Comparison of ENCODE assay signal across 10 mouse cellular contexts in the genomic region with DNA sequence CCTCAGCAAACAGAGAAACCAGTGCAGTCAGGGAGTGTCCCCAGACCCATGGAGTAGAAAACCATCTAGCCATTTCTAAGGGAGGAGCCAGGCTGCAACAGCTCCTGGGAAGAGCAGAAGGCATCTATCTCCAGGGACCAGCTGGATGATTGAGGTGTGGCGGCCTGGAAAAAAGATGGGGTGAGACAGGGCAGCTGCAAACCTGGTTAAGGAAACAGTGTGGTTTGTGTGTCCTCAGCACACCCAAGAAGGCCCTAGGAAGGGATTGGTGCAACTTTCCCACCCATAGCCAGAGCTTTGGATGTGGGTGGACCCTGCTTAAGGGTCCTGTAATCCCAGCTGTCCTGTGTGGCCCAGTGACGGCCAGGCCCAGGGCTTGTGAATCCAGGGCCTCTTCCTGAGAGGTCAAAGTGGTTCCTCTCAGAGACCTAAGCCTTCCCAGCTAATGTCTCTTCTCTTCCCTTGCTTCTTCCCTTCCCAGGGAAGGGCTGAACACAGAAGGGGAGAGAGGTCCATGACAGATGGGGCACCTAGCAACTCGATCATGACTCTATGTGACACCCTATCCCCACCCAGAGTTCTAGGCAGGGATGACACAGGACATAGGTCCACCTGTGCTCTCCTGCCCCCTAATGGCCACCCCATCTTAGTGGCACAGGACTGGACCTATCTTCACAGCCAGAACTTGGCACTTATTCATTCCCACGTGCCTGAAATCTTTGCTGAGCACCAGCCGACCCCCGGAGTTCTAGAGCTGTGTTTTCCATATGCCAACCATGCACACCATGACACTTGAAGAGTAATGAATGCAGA. TPM values are rescaled to one million over a fixed set of nuclear protein-coding genes. Genes with fewer than 3 reads are reported as not detected.
DNase-seq lines count a peak whose midpoint lies in the region; TF ChIP-seq lines count a peak whose summit lies in the region.
"Had no signal": no experiment of that assay in that cellular context is flagged by ENCODE, and none has a peak within 500 bp of the region (broad histone marks: within the 10 kb centered on the region; RNA-seq: fewer than 3 reads in every experiment).

No protein-coding gene starts in this region.

- no peak for DNase-seq in left cerebral cortex, adult 2 months (ENCODE audit: extremely low spot score in 1 of 2, low spot score in 2 of 2)
- DNase-seq in left cerebral cortex, postnatal 36 days (ENCODE audit: low spot score in 2 of 2) = no peak
- peak; percentile 54 for DNase-seq in T-cell, adult 2 months (ENCODE audit: low spot score)
- peak; percentile 57 for DNase-seq in kidney, adult 18-20 months
- DNase-seq in lung, postnatal 36 days = peak; percentile 74
- DNase-seq in thymus, postnatal 36 days = peak; percentile 48 to 58
- no peak for DNase-seq in urinary bladder, postnatal 25 days (ENCODE audit: low spot score)

- TF ChIP-seq CTCF in left cerebral cortex, adult 2 months (IDR thresholded peaks at IDR 0.05) = peak; percentile 36
- TF ChIP-seq CTCF in cortical plate, adult 2 months (IDR thresholded peaks at IDR 0.05; ENCODE audit: extremely low read depth, insufficient read depth, low read length) = peak; percentile 48

- TF ChIP-seq POLR2A in cortical plate, adult 2 months (IDR thresholded peaks at IDR 0.05; ENCODE audit: extremely low read depth, insufficient read depth, low read length) = no peak

- H3K27ac ChIP-seq in left cerebral cortex, adult 2 months = no peak overlapping the region
- H3K27ac ChIP-seq in cortical plate, adult 2 months (ENCODE audit: insufficient read depth, low read length) = no peak overlapping the region
- H3K27ac ChIP-seq: embryonic facial prominence, embryonic 13.5 days had no signal

- no peak overlapping the region for H3K4me3 ChIP-seq in left cerebral cortex, adult 2 months
- H3K4me3 ChIP-seq in cortical plate, adult 2 months (ENCODE audit: insufficient read depth, low read length) = no peak overlapping the region
- H3K4me3 ChIP-seq: embryonic facial prominence, embryonic 13.5 days; megakaryocyte, embryonic 14.5 days had no signal

- intact Hi-C loops in left cerebral cortex, adult 2 months (cut with DNase I) = no loop called here
- intact Hi-C loops in left cerebral cortex, postnatal 36 days (cut with DNase I) = no loop called here

- no peaks in the 10 kb centered on the region for H3K4me1 ChIP-seq in cortical plate, adult 2 months (ENCODE audit: control insufficient read depth, insufficient read depth, low read length)
- H3K4me1 ChIP-seq: embryonic facial prominence, embryonic 13.5 days had no signal

RNA-seq across cellular contexts. Expression of gene Purb, which starts 14.2 kb away (rescaled TPM):
- 100 to 1,000 TPM; 279 to 284 TPM for total RNA-seq in left cerebral cortex, adult 2 months (2021)
- 100 to 1,000 TPM; 283 to 295 TPM for total RNA-seq in left cerebral cortex, postnatal 36 days (2021)
- polyA plus RNA-seq in cortical plate, adult 2 months (2012; rRNA removed) = 103 and 109 TPM in 2 replicates

RNA-seq across cellular contexts. Expression of gene Myo1g, which starts 30.9 kb away (rescaled TPM):
- total RNA-seq in left cerebral cortex, adult 2 months (2021) = under 1 TPM; 0.40 to 0.48 TPM
- 1 to 10 TPM in 1 of 2 experiments, under 1 TPM in 1; 0.57 to 1.3 TPM for total RNA-seq in left cerebral cortex, postnatal 36 days (2021)
- 0.75 and 0.87 TPM in 2 replicates for polyA plus RNA-seq in cortical plate, adult 2 months (2012; rRNA removed)

RNA-seq across cellular contexts. Expression of gene H2afv, which starts 45.7 kb away (rescaled TPM):
- total RNA-seq in left cerebral cortex, adult 2 months (2021) = 10 to 100 TPM; 39.6 to 41.4 TPM
- 10 to 100 TPM; 41.4 to 43.4 TPM for total RNA-seq in left cerebral cortex, postnatal 36 days (2021)
- 81.7 and 83.3 TPM in 2 replicates for polyA plus RNA-seq in cortical plate, adult 2 months (2012; rRNA removed)

RNA-seq across cellular contexts. Expression of gene Ccm2, which starts 56.8 kb away (rescaled TPM):
- total RNA-seq in left cerebral cortex, adult 2 months (2021) = 10 to 100 TPM; 51.3 to 69.5 TPM
- total RNA-seq in left cerebral cortex, postnatal 36 days (2021) = 10 to 100 TPM; 56.1 to 64.1 TPM
- polyA plus RNA-seq in cortical plate, adult 2 months (2012; rRNA removed) = 92.0 and 106 TPM in 2 replicates

Comparison
In these comparisons a context has a peak if more than half of its experiments do, and no peak if none do; other contexts are left out.
1. DNase-seq: peak in T-cell, adult 2 months (single experiment), kidney, adult 18-20 months (single experiment), lung, postnatal 36 days (single experiment) and thymus, postnatal 36 days (2 of 2); none in left cerebral cortex, adult 2 months (0 of 2), left cerebral cortex, postnatal 36 days (0 of 2) and urinary bladder, postnatal 25 days (single experiment).